Mouse (Mus musculus) liver, embryonic 14.5 days (tissue): ENCODE measurements around the gene Asb17. TPM values are rescaled to one million over a fixed set of nuclear protein-coding genes. Genes with fewer than 3 reads are reported as not detected.

ENCODE experiments used
- ATAC-seq: fragments of 200-750 bp; cut with Nextera tagmentation; 2 replicates; pipeline ENCODE4 v1.8.0; 2017; ENCODE audit warnings: moderate number of reproducible peaks, mild to moderate bottlenecking, moderate library complexity; ENCODE audit not compliant: insufficient read depth
- DNase-seq, 3 experiments: peaks; one replicate each; pipeline ENCODE4 v3.0.0-alpha.2; 2012 to 2013; ENCODE audit warnings: low read depth in 3 of 3, low spot score in 3 of 3
- H3K27ac ChIP-seq: fragments of 300-500 bp; sonication (generic); 2 replicates; pipeline ENCODE4 v1.5.1; 2014; ENCODE audit warnings: moderate library complexity, mild to moderate bottlenecking, control low read depth, inconsistent platforms
- H3K27me3 ChIP-seq: fragments of 300-500 bp; sonication (generic); 2 replicates; pipeline ENCODE4 v1.6.1; 2014; ENCODE audit warnings: mild to moderate bottlenecking, low read length, moderate library complexity; ENCODE audit not compliant: control insufficient read depth, insufficient read depth
- H3K36me3 ChIP-seq: fragments of 300-500 bp; sonication (generic); replicated peaks from 2 replicates; pipeline ENCODE4 v1.6.1; 2014; ENCODE audit warnings: low read depth; ENCODE audit not compliant: control insufficient read depth, insufficient read depth
- H3K4me1 ChIP-seq, 2 experiments: fragments of 200-500 bp in 1 of 2; fragments of 300-500 bp in 1 of 2; sonication (generic) in 1 of 2; replicated peaks; 2 replicates each; pipeline ENCODE4 v1.6.1; 2012 to 2014; ENCODE audit warnings: antibody characterized with exemption in 1 of 2, inconsistent platforms in 1 of 2, low read length in 1 of 2; ENCODE audit not compliant: control insufficient read depth in 2 of 2, insufficient read depth in 2 of 2
- H3K4me2 ChIP-seq: fragments of 300-500 bp; sonication (generic); 2 replicates; pipeline ENCODE4 v1.6.1; 2014; ENCODE audit warnings: low read depth, mild to moderate bottlenecking, control low read depth, moderate library complexity
- H3K4me3 ChIP-seq, 2 experiments: fragments of 200-500 bp in 1 of 2; fragments of 300-500 bp in 1 of 2; sonication (generic) in 1 of 2; 2 replicates each; pipeline ENCODE4 v1.5.1; 2012 to 2014; ENCODE audit warnings: low read depth in 2 of 2, low read length in 2 of 2, mild to moderate bottlenecking in 2 of 2, control low read depth in 1 of 2, inconsistent platforms in 1 of 2, moderate library complexity in 1 of 2; ENCODE audit not compliant: insufficient read depth in 1 of 2
- H3K9ac ChIP-seq: fragments of 300-500 bp; sonication (generic); replicated peaks from 2 replicates; pipeline ENCODE4 v1.6.1; 2014; ENCODE audit warnings: mild to moderate bottlenecking, control low read depth, moderate library complexity
- H3K9me3 ChIP-seq: fragments of 300-500 bp; sonication (generic); 2 replicates; pipeline ENCODE4 v1.6.1; 2016; ENCODE audit warnings: low read length, mixed read lengths; ENCODE audit not compliant: control insufficient read depth
- CTCF ChIP-seq: IDR thresholded peaks from 2 replicates; pipeline ENCODE4 v1.5.1; 2016; ENCODE audit warnings: antibody characterized with exemption, low read depth, control low read depth
- EP300 ChIP-seq: IDR thresholded peaks from 2 replicates; pipeline ENCODE4 v1.6.1; 2016; ENCODE audit warnings: antibody characterized with exemption, low read depth
- WGBS: fragments of 180-500 bp; shearing (Covaris S2); extraction: QIAGEN DNeasy Blood & Tissue Kit; methylation state at CpG from one replicate; pipeline ENCODE4 v1.1.7; 2014; ENCODE audit not compliant: insufficient replicate concordance; 5-methylcytosine and 5-hydroxymethylcytosine counted together
- polyA plus RNA-seq, 2 experiments: library from polyadenylated mRNA; depleted of rRNA in 1 of 2; stranded (reverse) in 1 of 2; unstranded in 1 of 2; fragments of >200 nt; fragmentation: Nextera tagmentation in 1 of 2; extraction: Ambion mirVana in 1 of 2; gene quantifications; 2 replicates each; pipeline versions ENCODE4 v1.2.1 to v1.2.3; 2012 to 2014

Gene Asb17
- polyA plus RNA-seq, 2 experiments: 1.4 to 3.9 TPM

DNA sequence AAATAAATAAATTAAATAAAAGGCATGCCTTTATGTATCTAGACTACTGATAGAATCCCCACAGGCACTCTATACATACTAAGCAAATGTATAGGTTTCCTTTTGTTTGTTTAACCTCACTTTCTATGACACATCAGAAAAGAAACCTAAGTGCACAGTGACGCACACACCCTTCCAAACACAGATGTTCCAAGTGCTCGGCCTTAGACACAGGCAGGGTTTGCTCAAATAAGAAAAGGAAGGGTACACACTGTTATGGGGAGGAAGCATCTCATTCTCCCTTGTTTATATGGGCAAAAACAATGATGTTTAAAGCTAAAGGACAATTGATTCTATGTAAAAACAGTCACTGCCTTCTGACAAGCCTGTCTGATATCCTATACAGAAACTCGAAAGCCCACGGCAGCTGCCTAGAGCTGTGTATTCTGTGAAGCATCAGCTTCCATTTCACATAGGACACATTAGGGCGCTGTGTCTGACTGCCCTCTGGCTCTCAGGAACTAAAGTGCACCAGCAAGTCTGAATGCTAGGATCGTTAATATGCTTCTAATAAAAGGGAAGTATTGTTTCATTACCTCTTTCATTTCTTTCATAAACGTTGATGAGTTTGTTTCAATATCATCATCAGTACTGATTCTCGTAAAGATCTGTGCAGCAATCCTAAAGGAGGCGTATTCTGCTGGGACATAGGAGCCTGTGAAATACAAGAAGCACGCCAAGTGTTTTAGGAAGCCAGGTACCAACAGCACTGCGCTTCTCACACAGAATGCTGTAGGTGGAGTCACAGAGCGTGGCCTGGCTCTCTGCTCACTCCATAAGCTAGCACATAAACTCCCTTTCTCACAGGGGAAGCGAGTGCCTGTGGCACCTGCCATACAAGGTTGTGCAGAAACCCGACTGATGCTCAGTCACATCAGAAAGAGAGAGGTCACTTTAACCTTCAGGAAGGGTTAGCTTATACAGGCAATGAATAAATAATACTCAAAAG lies 23.4 kb downstream of the Asb17 start:
- Histone ChIP-seq H3K4me1 (peaks cover 0 to 4% of the 10 kb centered on the region in 2 experiments; a peak in 1 of 4 replicates), H3K9me3 (no peaks in the 10 kb centered on the region), H3K4me2 (no peak overlapping the region), H3K27me3 (no peaks in the 10 kb centered on the region), H3K36me3 (no peaks in the 10 kb centered on the region), H3K27ac (no peak overlapping the region), H3K9ac (no peak overlapping the region), H3K4me3 (no peak overlapping the region)
- no peak for TF ChIP-seq EP300
- peak; percentile 49 for TF ChIP-seq CTCF
- ATAC-seq (no peak), DNase-seq (no peak)
- 72% methylated on average over 14 of the region's 14 CpGs for WGBS

GRCm38 (mm10) chr3:153871396-153871795 lies 27.4 kb downstream of the Asb17 start:
- TF ChIP-seq CTCF (no peak), EP300 (no peak)
- H3K9ac ChIP-seq: no peak overlapping the region
- no peak for DNase-seq

DNA sequence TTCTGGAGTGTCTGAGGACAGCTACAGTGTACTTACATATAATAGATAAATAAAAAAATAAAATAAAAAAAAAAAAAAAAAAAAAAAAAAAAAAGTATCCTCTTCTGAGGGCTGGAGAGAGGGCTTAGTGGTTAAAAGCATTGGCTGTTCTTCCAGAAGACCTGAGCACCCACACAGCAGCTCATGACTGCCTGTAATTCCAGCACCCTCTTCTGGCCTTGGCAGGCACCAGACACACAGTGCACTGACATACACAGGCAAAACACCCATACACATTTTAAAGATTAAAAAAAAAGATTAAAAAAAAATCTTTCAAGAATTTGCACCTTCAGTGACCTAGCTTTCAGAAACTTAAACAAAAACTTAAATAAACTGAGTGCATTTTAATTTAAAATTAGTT lies 42.3 kb downstream of the Asb17 start:
- H3K4me3 ChIP-seq: no peak overlapping the region
- no peak overlapping the region for H3K27ac ChIP-seq
- ATAC-seq (peak; percentile 55; the same call in 1 of the 2 replicates), DNase-seq (no peak)
- H3K4me2 ChIP-seq: no peak overlapping the region
- H3K36me3 ChIP-seq: no peaks in the 10 kb centered on the region
- H3K4me1 ChIP-seq: peaks cover 16 to 17% of the 10 kb centered on the region in 2 experiments
- H3K9ac ChIP-seq: no peak overlapping the region
- TF ChIP-seq CTCF (peak; percentile 60), EP300 (no peak)
- H3K9me3 ChIP-seq: no peaks in the 10 kb centered on the region
- H3K27me3 ChIP-seq: no peaks in the 10 kb centered on the region

More at GRCm38 (mm10) chr3:153871396-153871795, 27.4 kb downstream of the Asb17 start:
- no peaks in the 10 kb centered on the region for H3K4me1 ChIP-seq
- H3K4me3 ChIP-seq: no peak overlapping the region
- H3K9me3 ChIP-seq: no peaks in the 10 kb centered on the region
- no peak overlapping the region for H3K27ac ChIP-seq
- no peaks in the 10 kb centered on the region for H3K27me3 ChIP-seq
- ATAC-seq: no peak
- H3K4me2 ChIP-seq: no peak overlapping the region
- H3K36me3 ChIP-seq: no peaks in the 10 kb centered on the region
- 70% methylated on average over 5 of the region's 5 CpGs for WGBS

GRCm38 (mm10) chr3:153888141-153888540 lies 44.1 kb downstream of the Asb17 start:
- ATAC-seq: peak; percentile 88
- WGBS: 21% methylated on average over 6 of the region's 6 CpGs

DNA sequence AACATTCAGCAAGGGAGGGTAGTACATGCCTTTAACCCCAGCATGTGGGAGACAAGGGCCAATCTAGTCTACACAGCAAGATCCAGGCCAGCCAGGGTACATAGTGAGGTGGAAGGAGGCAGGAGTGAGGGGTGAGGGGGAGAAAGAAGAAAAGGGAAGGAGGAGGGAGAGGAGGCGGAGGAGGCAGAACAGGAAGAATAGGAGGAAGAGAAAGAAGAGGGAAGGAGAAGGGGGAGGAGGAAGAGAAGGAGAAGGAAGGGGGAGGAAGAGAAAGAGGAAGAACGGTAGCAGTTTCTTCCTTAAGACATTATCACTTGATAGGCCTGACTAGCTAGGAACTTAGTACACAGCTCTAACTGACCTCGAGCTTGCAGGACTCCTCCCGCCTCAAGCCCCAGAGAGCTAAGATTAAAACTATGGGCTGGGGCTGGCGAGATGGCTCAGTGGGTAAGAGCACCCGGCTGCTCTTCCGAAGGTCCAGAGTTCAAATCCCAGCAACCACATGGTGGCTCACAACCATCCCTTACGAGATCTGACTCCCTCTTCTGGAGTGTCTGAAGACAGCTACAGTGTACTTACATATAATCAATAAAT lies 45.3 kb downstream of the Asb17 start:
- H3K9ac ChIP-seq: no peak overlapping the region
- WGBS: 42% methylated on average over 7 of the region's 8 CpGs
- no peak for ATAC-seq

More at GRCm38 (mm10) chr3:153888141-153888540, 44.1 kb downstream of the Asb17 start:
- no peak overlapping the region for H3K9ac ChIP-seq
- peak overlapping the region; percentile 13 for H3K4me2 ChIP-seq
- H3K27ac ChIP-seq: no peak overlapping the region
- H3K4me3 ChIP-seq: no peak overlapping the region
- TF ChIP-seq CTCF (no peak), EP300 (no peak)
- peaks cover 16 to 17% of the 10 kb centered on the region in 2 experiments for H3K4me1 ChIP-seq
- H3K36me3 ChIP-seq: no peaks in the 10 kb centered on the region
- no peaks in the 10 kb centered on the region for H3K27me3 ChIP-seq
- no peaks in the 10 kb centered on the region for H3K9me3 ChIP-seq
- no peak for DNase-seq

More for the DNA sequence above, 45.3 kb downstream of the Asb17 start:
- H3K27ac ChIP-seq: no peak overlapping the region
- peaks cover 16 to 21% of the 10 kb centered on the region in 2 experiments for H3K4me1 ChIP-seq
- no peaks in the 10 kb centered on the region for H3K36me3 ChIP-seq
- TF ChIP-seq CTCF (no peak), EP300 (no peak)
- H3K27me3 ChIP-seq: no peaks in the 10 kb centered on the region
- no peaks in the 10 kb centered on the region for H3K9me3 ChIP-seq
- H3K4me2 ChIP-seq: no peak overlapping the region
- H3K4me3 ChIP-seq: no peak overlapping the region
- DNase-seq: no peak
